Mouse (Mus musculus): Measurements from ENCODE around the gene Mpp6. TPM values are rescaled to one million over a fixed set of nuclear protein-coding genes. Genes with fewer than 3 reads are reported as not detected.

Gene Mpp6
- polyA plus RNA-seq, 2 experiments from 2014 or later, result 7.9 to 11.9 TPM

DNA sequence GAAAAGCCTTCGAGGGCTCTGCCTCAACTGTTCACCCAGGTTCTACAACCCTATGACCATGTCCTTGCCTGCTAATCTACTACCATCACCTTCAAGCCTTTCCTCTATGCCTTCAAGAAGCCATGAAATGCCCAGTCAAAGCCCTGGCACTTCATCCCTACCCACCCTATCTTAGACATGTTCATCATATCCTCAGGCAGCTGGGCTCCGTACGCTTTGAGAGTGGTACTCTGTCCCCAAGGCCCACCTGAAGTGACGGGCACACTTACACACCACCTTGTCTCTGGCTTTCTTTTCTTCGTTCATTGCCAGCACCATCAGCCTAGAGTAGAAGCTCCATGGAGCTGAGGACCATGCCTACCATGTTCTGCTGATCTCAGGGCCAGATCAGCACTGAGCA lies 121.2 kb downstream of the Mpp6 start:
- ATAC-seq, result no peak

DNA sequence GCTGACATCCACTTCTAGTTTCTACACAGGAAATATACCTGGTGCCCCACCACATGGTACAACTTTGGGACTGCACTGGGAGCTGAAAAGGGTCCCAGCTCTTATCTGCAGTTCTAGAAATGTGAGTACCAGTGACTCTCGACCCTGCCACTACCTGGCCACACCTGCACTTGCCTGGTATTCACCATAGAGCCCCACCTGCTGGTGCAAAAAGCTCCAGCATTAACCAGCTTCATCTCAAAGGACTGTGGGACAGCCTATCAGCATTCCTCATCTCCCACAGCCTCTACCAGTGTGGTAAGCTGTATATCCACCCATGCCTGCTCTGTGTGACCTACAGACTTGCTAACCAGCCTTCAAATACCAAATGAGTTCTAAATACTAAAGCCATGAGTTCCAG lies 122.9 kb downstream of the Mpp6 start:
- ATAC-seq, result no peak

DNA sequence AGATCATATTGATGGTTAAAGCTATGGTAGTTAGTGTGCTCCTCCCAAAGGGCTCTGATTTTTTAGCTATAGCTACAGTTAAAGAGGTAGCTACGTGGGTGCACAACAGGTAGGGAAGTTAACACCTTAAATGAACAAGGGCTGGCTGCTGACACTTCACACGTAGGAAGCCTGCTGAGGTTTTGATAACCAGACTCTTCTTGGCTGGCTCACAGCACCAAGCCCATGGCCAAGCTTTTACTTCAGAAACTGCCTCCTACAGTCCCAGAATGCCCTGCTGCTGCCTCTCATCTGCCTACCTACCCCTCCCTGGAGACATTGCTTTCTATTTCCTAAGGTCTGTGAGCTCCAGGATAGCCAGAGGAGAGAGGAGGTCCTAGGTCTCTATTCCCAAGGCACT lies 127.9 kb downstream of the Mpp6 start:
- no peak for ATAC-seq

DNA sequence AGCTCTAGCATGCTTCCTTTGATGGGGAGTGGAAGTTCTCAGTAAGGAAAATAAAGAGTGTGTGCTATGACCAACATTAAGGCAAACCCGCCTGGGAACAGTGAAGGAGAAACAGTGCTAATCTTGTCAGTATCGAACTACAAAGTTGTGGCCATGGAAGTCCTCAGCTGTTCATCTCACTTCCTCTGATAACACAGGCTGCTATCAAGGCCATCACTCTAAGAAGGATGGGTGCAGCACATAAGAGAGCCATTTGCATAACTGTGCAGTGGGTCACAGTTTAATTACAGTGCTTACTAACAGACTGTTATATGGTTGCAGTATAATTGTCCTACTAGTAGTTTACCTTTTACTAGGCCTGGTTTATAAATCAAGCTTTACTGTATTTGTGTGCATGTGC lies 129.9 kb downstream of the Mpp6 start:
- ATAC-seq, result no peak

DNA sequence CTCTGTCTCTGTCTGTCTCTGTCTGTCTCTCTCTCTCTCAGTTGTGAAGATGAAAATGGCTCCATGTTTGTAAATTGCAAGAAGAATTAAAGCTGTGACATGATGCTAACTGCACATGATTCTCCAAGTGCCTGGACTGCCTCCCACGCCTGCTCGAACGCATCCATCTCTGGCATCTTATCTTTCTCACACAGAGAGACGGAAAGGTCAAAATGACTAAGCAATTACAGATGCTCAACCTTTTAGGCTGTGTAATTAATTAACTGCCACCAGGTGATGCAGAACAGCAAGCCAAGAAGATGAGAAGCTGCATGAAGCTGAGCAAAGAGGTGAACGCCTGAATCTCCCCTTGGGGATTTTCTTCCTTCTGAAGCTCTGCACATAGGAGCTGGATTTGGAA lies 130.4 kb downstream of the Mpp6 start:
- no peak for ATAC-seq

DNA sequence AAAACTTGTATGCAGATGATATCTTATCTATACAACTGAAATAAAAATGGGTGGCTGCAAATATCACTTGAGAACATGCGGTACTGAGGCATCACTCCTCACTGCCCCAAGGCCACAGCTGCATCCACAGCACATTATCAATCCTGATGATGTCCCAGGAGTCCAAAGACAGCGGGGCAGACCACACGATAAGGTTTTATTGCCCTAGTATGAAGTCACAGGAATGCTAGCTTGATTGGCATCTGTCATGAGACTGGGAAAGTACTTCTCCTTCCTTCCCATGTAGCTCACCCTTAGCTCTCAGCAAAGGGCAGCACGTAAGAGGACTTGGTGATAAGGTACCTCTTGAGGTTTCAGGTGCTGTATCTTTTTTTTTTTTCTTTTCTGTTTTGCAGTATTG lies 134.1 kb downstream of the Mpp6 start:
- ATAC-seq, result no peak

DNA sequence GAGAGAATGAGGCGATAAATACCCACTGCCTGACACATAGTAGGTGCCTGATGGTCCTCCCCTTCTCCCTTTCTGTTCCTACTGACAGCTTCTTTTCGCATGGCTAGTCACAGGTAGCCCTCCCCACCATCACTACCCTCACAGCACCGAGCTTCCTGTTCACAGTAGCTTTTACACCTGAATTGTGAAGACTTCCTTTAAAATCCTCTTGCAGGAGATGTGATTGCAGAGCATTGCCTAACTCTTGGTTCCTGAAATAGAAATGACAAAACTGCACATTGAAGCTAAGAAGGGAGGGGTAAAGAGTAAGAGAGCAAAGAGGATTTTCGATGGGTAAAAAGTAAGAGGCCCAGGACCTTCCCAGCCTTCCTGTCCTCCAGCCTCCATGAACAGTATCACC lies 134.9 kb downstream of the Mpp6 start:
- ATAC-seq, result no peak

DNA sequence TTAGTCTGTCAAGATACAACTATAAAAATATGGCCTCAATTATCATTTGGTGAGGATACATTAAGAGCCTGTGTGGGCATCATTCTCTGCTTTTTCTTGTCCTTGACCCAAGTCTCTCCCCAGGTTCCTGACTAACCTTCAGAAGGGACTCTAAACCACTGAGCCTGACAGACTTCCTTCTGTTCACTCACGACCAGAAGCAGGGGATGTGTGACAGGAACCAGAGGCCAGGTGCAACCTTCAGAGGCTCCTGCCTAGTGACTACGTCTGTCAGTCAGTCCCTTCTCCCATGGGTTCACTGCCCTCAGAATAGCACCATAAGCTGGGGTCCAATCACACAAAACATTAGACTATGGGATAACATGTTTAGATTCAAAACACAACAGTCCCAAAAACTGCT lies 137.3 kb downstream of the Mpp6 start:
- no peak for ATAC-seq

DNA sequence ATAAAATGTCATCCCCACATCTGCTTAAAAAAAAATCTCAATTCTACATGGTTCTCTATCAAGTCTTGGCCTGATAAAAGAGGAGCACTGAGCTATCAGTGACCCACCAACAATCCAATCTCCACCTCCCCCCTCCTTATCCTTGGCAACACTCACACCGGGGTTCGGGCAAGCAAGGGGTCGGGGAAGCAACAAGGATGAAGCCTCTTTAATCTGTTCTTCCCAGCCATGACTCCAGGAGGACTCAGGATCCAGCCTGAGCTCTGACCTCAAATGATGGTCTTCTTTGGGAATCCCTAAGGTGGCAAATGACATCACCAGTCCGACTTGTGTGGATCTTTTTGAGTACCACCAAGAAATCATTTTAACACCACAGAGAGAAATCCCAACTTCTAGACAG lies 137.8 kb downstream of the Mpp6 start:
- ATAC-seq, result no peak

Other genes starting within 250 kb of the Mpp6 start
- gene Gsdme, start 153.6 kb downstream of the Mpp6 start, polyA plus RNA-seq (2017; shearing (Covaris generic)), result 10 to 100 TPM; 16.9 to 17.6 TPM

Measured in activated CD4-positive, CD25-positive, alpha-beta regulatory T cell, adult 4 months (primary cell).